Mouse (Mus musculus) kidney, adult 9 months (tissue): ENCODE measurements around the gene Lin37.

ENCODE experiments used
- DNase-seq: peaks from one replicate; pipeline ENCODE4 v3.0.0; 2022

Gene Lin37

GRCm38 (mm10) chr7:30551445-30552101, 8.1 kb downstream of the Lin37 start:
- no peak for DNase-seq

DNA sequence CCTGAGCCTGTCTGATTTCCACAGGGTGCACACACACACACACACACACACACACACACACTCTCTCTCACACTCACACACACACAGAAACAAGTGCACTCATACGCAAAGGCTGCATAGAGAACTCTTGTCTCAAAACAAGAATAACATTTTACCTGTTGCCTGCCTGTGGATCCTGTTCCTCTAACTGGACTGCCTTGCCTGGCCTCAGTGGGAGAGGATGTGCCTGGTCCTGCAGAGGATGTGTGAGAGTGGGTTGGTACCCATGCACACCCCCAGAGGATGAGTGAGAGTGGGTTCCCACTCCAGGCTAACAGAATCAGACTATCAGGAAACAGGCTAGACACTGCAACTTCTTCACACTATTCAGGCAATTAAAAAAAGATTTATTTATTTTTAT, 9.0 kb downstream of the Lin37 start:
- DNase-seq, result no peak

- DNase-seq, result no peak
These were observed 9.8 kb downstream of the Lin37 start for GRCm38 (mm10) chr7:30549880-30550279.

DNA sequence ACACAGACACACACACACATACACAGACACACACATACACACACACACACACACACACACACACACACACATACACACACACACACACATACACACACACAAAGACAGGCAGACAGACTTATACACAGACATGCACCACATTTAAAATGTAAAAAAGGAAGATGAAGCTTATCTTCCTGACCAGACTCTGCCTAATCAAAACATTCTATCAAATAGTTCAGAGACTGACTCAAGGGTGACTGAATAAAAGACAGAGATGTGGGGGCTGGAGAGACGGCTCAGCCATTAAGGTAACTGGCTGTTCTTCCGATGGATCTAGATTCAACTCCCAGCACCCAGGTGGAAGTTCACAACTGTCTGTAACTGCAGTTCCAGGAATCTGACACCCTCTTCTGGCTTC, 15.3 kb downstream of the Lin37 start:
- no peak for DNase-seq

DNA sequence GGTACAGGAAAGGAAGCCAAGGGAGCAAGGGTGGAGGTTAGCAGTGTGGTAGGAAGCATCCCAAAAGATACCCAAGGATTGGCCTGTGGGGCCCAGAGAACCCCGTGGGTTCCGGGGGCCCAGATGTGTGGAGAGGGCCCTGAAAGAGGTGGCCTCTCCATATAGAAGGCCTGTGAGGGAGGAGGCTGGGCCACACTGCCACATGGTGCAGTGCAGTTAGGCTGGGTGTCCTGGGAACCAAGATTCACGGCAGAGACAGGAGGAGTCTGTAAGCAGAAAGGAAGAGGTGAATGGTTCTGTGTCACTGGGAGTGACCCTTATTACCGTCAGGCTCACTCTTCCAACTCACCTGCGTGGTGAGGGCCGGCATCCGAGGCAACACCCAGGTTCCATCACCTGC, 19.1 kb downstream of the Lin37 start:
- no peak for DNase-seq

DNA sequence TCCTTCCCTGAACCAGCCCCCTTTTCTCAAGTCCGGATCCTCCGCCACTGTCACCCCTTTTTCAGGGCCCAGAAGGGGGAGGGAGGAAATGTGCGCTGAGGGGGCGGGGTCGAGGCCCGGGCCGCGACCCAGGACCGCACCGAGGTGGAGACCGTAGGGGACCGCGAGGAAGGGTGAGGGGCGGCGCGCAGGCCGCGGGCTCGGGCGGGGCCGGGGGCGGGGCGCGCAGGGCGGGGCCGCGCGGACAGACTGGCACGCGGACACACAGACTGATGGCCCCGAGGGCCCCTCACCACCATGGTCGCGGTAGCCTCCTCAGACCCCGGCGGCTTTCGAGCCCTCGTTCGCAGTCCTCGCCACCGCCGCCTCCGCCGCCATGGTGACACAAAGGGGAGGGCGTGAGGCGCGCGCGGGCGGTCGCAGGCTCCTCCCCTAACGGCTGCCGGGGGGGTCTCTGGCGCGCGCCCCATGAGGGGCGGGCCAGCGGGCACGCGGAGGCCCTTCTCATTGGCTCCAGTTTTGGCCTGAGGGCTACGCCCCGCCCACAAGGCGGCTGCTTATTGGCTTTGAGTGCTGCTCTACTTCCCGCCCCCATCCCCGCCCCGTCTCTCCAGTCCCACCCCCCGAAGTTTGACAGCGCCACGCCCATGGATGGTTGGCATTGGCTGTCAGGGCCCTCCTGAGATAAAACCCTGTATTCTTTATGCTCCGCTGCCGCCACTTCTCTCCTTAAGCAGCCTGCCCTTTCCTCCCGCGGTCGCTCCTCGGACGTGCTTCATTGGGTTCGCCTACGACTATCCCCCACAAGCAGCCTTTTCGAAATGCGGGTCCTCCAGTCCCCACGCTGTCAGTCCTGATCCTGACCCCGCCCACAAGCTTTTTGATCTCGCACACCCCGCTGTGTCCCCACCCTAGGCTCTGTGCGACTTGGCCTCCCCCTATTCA, 24.7 kb downstream of the Lin37 start, which contains the start of gene Arhgap33:
Gene Arhgap33 (minus strand): TSS at position 428 of the 945 bp plus-strand sequence.
- peak; percentile 97 for DNase-seq

DNA sequence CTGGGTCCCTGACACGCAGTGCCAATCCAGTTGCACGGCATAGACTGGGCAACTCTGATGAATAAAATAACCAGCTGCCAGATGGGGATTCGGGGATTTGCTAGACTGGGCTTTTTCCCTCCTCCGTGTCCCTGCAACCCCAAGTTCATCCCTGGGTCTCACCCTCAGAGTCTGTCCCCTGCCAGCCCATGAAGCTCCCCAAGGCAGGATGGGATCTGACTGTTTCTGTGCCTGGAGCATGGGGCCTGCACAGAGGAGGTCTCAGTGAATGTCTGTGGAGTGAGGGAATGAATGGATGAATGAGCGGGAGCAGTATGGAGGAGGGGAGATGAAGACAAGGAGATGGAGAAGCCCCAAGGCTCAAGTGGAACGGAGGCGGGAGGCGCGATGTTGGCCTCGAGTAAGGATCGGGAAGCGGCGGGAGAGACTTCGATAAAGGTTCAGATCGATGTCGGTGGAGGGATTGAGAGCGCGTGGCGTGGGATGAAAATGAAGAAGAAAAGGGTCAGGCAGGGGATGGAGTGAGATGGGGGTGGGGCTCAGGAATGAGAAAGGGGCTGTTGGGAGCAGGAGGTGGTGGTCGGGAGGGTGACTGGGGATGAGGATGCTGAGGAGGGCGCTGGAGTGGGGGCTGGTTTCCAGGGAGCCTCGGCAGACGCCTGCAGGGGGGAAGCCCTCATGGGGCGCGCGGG, 25.6 kb downstream of the Lin37 start:
- DNase-seq, result no peak

GRCm38 (mm10) chr7:30532931-30533330, 26.7 kb downstream of the Lin37 start:
- DNase-seq, result peak; percentile 76

GRCm38 (mm10) chr7:30531291-30531815, 28.3 kb downstream of the Lin37 start:
- no peak for DNase-seq

GRCm38 (mm10) chr7:30526981-30527380, 32.7 kb downstream of the Lin37 start:
- no peak for DNase-seq

DNA sequence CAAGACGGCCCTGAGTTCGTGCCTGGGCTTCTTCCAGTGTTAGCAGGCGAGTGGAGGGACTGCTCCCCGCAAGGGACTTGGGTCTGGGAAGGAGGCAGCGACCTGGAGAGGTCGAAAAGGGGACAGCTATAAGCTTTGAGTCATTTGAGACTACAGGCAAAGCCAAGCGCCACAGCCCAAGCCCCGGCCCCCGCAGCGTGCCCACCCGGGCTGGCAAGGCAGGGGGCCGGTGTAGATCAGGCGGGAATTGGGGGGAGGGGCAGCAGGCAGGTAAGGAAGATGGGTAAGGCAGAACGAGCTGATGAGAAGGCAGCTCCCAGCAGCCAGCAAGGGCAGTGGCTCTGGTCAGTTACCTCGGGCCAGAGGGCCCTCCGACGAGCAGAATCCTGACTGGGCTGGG, 33.2 kb downstream of the Lin37 start:
- no peak for DNase-seq

GRCm38 (mm10) chr7:30525954-30526353, 33.7 kb downstream of the Lin37 start:
- DNase-seq, result no peak

GRCm38 (mm10) chr7:30524487-30524886, 35.2 kb downstream of the Lin37 start:
- no peak for DNase-seq

DNA sequence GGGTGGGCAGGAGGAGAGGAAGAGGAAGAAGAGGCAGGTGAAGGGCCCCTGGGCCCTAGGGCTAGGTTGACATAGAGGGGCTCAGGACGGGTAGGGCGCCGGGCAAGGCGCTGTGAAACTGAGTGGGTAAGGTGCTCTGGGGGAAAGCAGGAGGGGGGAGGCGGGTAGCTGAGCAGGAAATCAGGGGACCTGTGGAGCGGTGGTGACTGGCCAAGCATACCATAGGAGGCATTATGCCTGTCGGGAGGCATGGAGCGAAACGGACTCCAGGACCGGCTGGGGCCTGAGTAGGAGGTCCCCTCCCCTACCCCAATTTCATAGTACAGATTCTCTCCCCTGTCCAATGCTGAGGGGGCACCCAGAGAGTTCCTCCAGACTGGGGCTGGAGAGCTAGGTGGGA, 36.8 kb downstream of the Lin37 start:
- DNase-seq, result no peak

DNA sequence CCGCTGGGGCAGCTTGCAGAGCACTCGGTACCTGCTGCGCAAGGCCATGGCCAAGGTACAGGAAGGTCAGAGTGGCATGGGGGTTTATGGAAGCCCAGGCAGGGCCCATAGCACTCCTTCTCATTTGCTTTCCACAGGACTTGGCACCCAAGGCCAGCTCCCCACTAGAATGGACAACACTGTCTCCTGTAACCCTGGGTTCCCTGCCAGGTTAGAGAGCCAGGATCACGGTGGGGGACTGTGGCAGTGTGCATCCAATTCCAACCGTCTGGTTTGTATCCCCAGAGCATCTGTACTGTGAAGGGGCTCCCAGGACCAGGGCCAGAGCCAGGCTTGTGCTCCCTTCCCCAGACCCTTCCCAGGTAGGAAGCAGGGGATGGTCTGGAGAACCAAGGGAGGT, 38.8 kb downstream of the Lin37 start:
- no peak for DNase-seq

DNA sequence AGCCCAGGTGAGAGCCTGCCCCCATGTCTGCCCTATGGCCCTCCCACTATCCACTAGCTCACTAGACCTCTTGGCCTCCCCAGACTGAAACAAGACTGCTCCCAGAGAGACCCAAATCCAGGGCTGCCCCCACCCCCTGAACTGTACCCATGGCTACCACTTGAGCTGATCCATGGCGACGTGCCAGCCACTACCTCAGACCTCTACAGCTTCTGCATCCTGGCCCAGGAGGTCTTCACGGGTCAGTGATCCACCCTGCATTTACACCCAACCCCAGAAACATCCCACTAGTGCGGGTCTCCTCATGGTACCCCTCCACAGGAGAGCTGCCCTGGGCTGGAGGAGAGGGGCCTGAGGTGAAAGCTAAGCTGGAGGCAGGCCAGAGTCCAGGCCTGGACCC, 39.2 kb downstream of the Lin37 start:
- peak; percentile 19 for DNase-seq

DNA sequence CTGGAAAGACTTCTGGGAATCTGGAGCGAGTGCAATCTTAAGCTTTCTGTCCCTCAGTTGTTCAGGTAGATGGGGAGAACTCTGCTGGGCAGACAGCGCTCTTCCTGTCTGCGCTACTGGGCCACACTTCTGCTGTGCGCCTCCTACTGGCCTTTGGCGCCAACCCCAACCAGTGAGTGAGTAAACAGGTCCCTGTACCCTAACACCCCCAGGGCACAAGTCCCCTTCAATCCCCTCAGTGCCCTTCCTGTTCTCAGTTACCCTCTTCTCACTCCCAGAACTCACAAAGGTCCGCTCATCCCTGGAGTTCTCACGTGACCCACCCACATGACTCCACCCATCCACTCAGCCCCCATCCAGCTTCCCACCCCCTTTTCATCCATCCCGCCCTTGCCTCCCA, 41.3 kb downstream of the Lin37 start:
- DNase-seq, result no peak

GRCm38 (mm10) chr7:30515003-30515760, 44.5 kb downstream of the Lin37 start:
- no peak for DNase-seq

DNA sequence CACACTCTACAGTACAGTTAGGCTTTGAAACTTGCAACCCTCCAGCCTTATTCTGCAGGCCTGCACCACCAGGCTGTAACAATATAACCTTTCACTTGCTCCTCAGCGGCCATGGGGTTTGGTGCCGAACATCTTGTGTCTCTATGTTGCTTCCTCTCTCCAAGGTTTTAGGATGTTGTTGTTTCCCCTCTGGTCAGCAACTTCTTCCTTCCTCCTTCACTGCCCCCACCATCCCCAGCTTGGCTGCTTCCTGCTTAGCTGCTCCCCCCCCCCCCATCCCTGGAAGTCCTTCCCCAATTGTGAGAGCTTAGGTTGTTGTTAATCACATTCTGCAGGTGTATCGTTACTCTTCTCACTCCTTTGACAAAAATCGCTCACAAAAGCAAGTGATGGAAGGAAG, 51.6 kb downstream of the Lin37 start:
- no peak for DNase-seq
